Mouse (Mus musculus) cortical plate, adult 2 months (tissue): ENCODE data around the gene Adra2c. TPM values are rescaled to one million over a fixed set of nuclear protein-coding genes. Genes with fewer than 3 reads are reported as not detected.

Experiments
- H3K27ac ChIP-seq: fragments of 200-500 bp; 2 replicates; pipeline ENCODE4 v1.5.1; 2012; ENCODE audit warnings: low read length, control low read depth, inconsistent platforms; ENCODE audit not compliant: insufficient read depth
- H3K4me1 ChIP-seq: fragments of 200-500 bp; 2 replicates; pipeline ENCODE4 v1.6.1; 2011; ENCODE audit warnings: low read length; ENCODE audit not compliant: control insufficient read depth, insufficient read depth
- H3K4me3 ChIP-seq: fragments of 200-500 bp; 2 replicates; pipeline ENCODE4 v1.5.1; 2011; ENCODE audit warnings: mild to moderate bottlenecking, low read length, control low read depth; ENCODE audit not compliant: insufficient read depth
- CTCF ChIP-seq: fragments of 200-500 bp; IDR thresholded peaks from 2 replicates; pipeline ENCODE4 v1.5.1; 2011; ENCODE audit warnings: mild to moderate bottlenecking, control low read depth, low read length; ENCODE audit not compliant: insufficient read depth; ENCODE audit errors: extremely low read depth
- POLR2A ChIP-seq: fragments of 200-500 bp; IDR thresholded peaks from 2 replicates; pipeline ENCODE4 v1.6.1; 2011; ENCODE audit warnings: mild to moderate bottlenecking, low read length, control low read depth; ENCODE audit not compliant: insufficient read depth; ENCODE audit errors: extremely low read depth
- polyA plus RNA-seq: library from polyadenylated mRNA; depleted of rRNA; stranded (reverse); fragments of >200 nt; gene quantifications from 2 replicates; pipeline ENCODE4 v1.2.3, GENCODE M21; 2012; rRNA removed

Gene Adra2c
- polyA plus RNA-seq, result 12.9 and 13.2 TPM in 2 replicates

GRCm38 (mm10) chr5:35278019-35278418 is at the start of gene Adra2c:
Gene Adra2c (plus strand): TSS chr5:35278319.
- no peak for TF ChIP-seq CTCF
- TF ChIP-seq POLR2A, result no peak
- H3K27ac ChIP-seq, result peak within 1 kb of the TSS; percentile 31; the same call in 1 of the 2 replicates
- H3K4me1 ChIP-seq, result no peaks in the 10 kb centered on the region
- peak within 1 kb of the TSS; percentile 27 for H3K4me3 ChIP-seq

- TF ChIP-seq CTCF (no peak), POLR2A (no peak)
- H3K27ac ChIP-seq, result no peak overlapping the region
- H3K4me1 ChIP-seq, result no peaks in the 10 kb centered on the region
- no peak overlapping the region for H3K4me3 ChIP-seq
Measured at GRCm38 (mm10) chr5:35233142-35233541, 45.0 kb upstream of the Adra2c start.

- Histone ChIP-seq H3K27ac (no peak overlapping the region), H3K4me3 (no peak overlapping the region), H3K4me1 (no peaks in the 10 kb centered on the region)
- TF ChIP-seq POLR2A (no peak), CTCF (no peak)
Measured at GRCm38 (mm10) chr5:35237757-35238156, 40.4 kb upstream of the Adra2c start.

- H3K4me1 ChIP-seq, result no peaks in the 10 kb centered on the region
- TF ChIP-seq POLR2A (no peak), CTCF (no peak)
Measured at GRCm38 (mm10) chr5:35238627-35239026, 39.5 kb upstream of the Adra2c start.

GRCm38 (mm10) chr5:35241556-35241955 is 36.6 kb upstream of the Adra2c start:
- Histone ChIP-seq H3K4me3 (no peak overlapping the region), H3K27ac (no peak overlapping the region), H3K4me1 (no peaks in the 10 kb centered on the region)
- no peak for TF ChIP-seq POLR2A
- no peak for TF ChIP-seq CTCF

More at GRCm38 (mm10) chr5:35238627-35239026, 39.5 kb upstream of the Adra2c start:
- Histone ChIP-seq H3K4me3 (no peak overlapping the region), H3K27ac (no peak overlapping the region)

- Histone ChIP-seq H3K4me3 (no peak overlapping the region), H3K4me1 (no peaks in the 10 kb centered on the region), H3K27ac (no peak overlapping the region)
- TF ChIP-seq POLR2A, result no peak
- TF ChIP-seq CTCF, result peak; percentile 45
Measured at GRCm38 (mm10) chr5:35244204-35244603, 33.9 kb upstream of the Adra2c start.

- no peak overlapping the region for H3K4me3 ChIP-seq
- no peak overlapping the region for H3K27ac ChIP-seq
- no peak for TF ChIP-seq POLR2A
- no peak for TF ChIP-seq CTCF
- H3K4me1 ChIP-seq, result no peaks in the 10 kb centered on the region
Measured at GRCm38 (mm10) chr5:35245555-35246273, 32.4 kb upstream of the Adra2c start.

- no peaks in the 10 kb centered on the region for H3K4me1 ChIP-seq
- TF ChIP-seq CTCF (no peak), POLR2A (no peak)
- H3K27ac ChIP-seq, result no peak overlapping the region
- no peak overlapping the region for H3K4me3 ChIP-seq
Measured at GRCm38 (mm10) chr5:35254964-35255716, 23.0 kb upstream of the Adra2c start.

GRCm38 (mm10) chr5:35263716-35264115 is 14.4 kb upstream of the Adra2c start:
- TF ChIP-seq CTCF, result no peak
- Histone ChIP-seq H3K27ac (no peak overlapping the region), H3K4me1 (0 out of 2 replicates have a peak, but pooled peaks cover 2% of the 10 kb centered on the region), H3K4me3 (no peak overlapping the region)

- TF ChIP-seq POLR2A (no peak), CTCF (no peak)
- Histone ChIP-seq H3K4me3 (no peak overlapping the region), H3K27ac (no peak overlapping the region), H3K4me1 (0 out of 2 replicates have a peak, but pooled peaks cover 2% of the 10 kb centered on the region)
Measured at GRCm38 (mm10) chr5:35267486-35267885, 10.6 kb upstream of the Adra2c start.
